Mouse (Mus musculus): ENCODE measurements around the gene Nrap. TPM values are rescaled to one million over a fixed set of nuclear protein-coding genes. Genes with fewer than 3 reads are reported as not detected.
A peak's percentile ranks its signal among the peaks of the same experiment; 100 is the strongest.

Gene Nrap
- polyA plus RNA-seq, 1 experiment = 0.01 TPM

GRCm38 (mm10) chr19:56391307-56392046 is 1.6 kb upstream of the Nrap start:
- Histone ChIP-seq H3K4me1 (ENCODE audit: control insufficient read depth) (peaks cover 76% of the 10 kb centered on the region), H3K27me3 (ENCODE audit: control insufficient read depth) (peaks cover 3% of the 10 kb centered on the region; the same call in 1 of the 2 replicates), H3K36me3 (ENCODE audit: control insufficient read depth) (no peaks in the 10 kb centered on the region), H3K4me3 (replicated peaks) (peak overlapping the region; percentile 49), H3K9me3 (ENCODE audit: control insufficient read depth, low read length) (no peaks in the 10 kb centered on the region)
- peak; percentile 57; the same call in 1 of the 2 replicates for TF ChIP-seq GATA1 (IDR thresholded peaks at IDR 0.05; ENCODE audit: low read length)
- peak; percentile 44; the same call in 2 of the 3 replicates for TF ChIP-seq TAL1 (IDR thresholded peaks at IDR 0.05; ENCODE audit: low read length)

DNA sequence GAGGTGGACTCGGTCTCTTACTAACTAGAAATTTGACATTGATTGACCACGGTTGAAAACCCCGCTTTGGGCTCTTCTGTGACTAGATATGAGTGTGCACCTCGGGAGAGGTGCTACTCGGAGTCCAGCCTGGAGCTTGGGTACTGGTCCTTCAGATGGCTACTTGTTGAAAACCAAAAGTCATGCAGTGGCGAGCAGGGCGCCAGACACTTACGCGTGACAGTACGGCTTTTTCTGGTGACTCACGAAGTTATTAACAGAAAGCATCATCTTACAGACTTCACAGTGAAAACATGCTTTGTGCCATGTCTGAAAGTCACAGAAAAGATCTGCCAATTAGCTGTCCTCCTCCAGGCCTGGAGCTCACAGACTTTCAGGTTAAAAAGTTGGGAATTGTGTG is 661 bp downstream of the Nrap start:
- H3K36me3 ChIP-seq (ENCODE audit: control insufficient read depth) = no peaks in the 10 kb centered on the region
- peaks cover 53% of the 10 kb centered on the region for H3K4me1 ChIP-seq (ENCODE audit: control insufficient read depth)
- no peaks in the 10 kb centered on the region for H3K9me3 ChIP-seq (ENCODE audit: control insufficient read depth, low read length)
- TF ChIP-seq TAL1 (IDR thresholded peaks at IDR 0.05; ENCODE audit: low read length) (no peak), GATA1 (IDR thresholded peaks at IDR 0.05; ENCODE audit: low read length) (no peak)
- H3K4me3 ChIP-seq (replicated peaks) = no peak overlapping the region
- H3K27me3 ChIP-seq (ENCODE audit: control insufficient read depth) = no peaks in the 10 kb centered on the region

DNA sequence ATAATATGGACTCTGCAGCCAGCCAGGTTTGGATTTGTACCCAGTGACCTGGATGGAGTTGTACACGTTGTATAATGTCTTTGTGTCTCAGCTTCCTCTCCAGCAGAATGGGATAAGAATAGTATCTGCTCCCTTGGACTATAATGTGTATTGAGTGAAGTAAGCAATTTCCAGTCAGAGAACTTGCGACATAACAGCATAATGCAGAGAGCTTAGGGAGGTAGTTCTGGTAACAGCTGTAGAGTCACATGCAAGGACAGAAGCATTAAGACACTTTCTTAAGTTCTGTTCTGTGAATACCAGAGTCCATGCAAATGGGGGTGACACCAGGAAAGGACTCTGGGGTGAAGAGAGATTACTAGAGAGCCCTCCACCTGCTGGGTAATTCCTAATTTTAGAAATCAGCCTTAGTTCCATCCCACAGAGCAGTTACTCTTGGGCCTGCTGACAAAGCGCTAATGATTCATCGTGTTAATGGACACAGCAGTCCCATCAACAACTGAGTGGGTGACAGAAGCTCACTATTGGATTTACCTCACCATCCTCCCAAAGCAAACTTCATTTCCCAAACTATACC is 2.0 kb downstream of the Nrap start:
- TF ChIP-seq GATA1 (IDR thresholded peaks at IDR 0.05; ENCODE audit: low read length) (no peak), TAL1 (IDR thresholded peaks at IDR 0.05; ENCODE audit: low read length) (no peak)
- Histone ChIP-seq H3K9me3 (ENCODE audit: control insufficient read depth, low read length) (no peaks in the 10 kb centered on the region), H3K27me3 (ENCODE audit: control insufficient read depth) (no peaks in the 10 kb centered on the region), H3K4me1 (ENCODE audit: control insufficient read depth) (peaks cover 40% of the 10 kb centered on the region), H3K4me3 (replicated peaks) (no peak overlapping the region), H3K36me3 (ENCODE audit: control insufficient read depth) (no peaks in the 10 kb centered on the region)

- TF ChIP-seq GATA1 (IDR thresholded peaks at IDR 0.05; ENCODE audit: low read length) = no peak
- no peak for TF ChIP-seq TAL1 (IDR thresholded peaks at IDR 0.05; ENCODE audit: low read length)
- Histone ChIP-seq H3K27me3 (ENCODE audit: control insufficient read depth) (peaks cover 2% of the 10 kb centered on the region; the same call in 1 of the 2 replicates), H3K4me3 (replicated peaks) (no peak overlapping the region), H3K9me3 (ENCODE audit: control insufficient read depth, low read length) (no peaks in the 10 kb centered on the region), H3K36me3 (ENCODE audit: control insufficient read depth) (no peaks in the 10 kb centered on the region), H3K4me1 (ENCODE audit: control insufficient read depth) (peaks cover 32% of the 10 kb centered on the region)
Observed at GRCm38 (mm10) chr19:56386095-56386494, 3.7 kb downstream of the Nrap start.

DNA sequence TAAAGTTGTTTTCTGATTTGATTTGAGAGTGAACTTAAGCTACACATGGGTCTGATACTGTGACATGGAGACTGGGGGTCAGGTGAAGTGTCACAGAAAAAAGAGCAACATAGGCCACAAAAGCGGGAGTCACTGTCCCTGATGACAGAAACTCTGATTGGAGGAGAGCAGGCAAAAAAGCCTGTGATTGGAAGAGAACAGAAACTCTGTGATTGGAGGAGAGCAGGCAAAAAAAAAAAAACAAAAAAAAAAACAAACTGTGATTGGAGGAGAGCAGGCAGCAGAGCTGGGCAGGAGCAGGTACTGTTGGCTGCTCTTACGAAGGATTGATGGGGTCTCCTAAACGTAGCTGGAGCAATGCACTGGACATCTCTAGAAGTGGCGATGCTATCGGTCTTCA is 4.3 kb downstream of the Nrap start:
- peaks cover 32% of the 10 kb centered on the region for H3K4me1 ChIP-seq (ENCODE audit: control insufficient read depth)
- no peaks in the 10 kb centered on the region for H3K9me3 ChIP-seq (ENCODE audit: control insufficient read depth, low read length)
- no peak overlapping the region for H3K4me3 ChIP-seq (replicated peaks)
- no peak for TF ChIP-seq TAL1 (IDR thresholded peaks at IDR 0.05; ENCODE audit: low read length)
- TF ChIP-seq GATA1 (IDR thresholded peaks at IDR 0.05; ENCODE audit: low read length) = no peak
- no peaks in the 10 kb centered on the region for H3K36me3 ChIP-seq (ENCODE audit: control insufficient read depth)
- peaks cover 4% of the 10 kb centered on the region; the same call in 1 of the 2 replicates for H3K27me3 ChIP-seq (ENCODE audit: control insufficient read depth)

GRCm38 (mm10) chr19:56381407-56381806 is 8.4 kb downstream of the Nrap start:
- peaks cover 5% of the 10 kb centered on the region for H3K9me3 ChIP-seq (ENCODE audit: control insufficient read depth, low read length)
- peaks cover 29% of the 10 kb centered on the region for H3K4me1 ChIP-seq (ENCODE audit: control insufficient read depth)
- peaks cover 4% of the 10 kb centered on the region; the same call in 1 of the 2 replicates for H3K27me3 ChIP-seq (ENCODE audit: control insufficient read depth)
- H3K4me3 ChIP-seq (replicated peaks) = no peak overlapping the region
- TF ChIP-seq GATA1 (IDR thresholded peaks at IDR 0.05; ENCODE audit: low read length) (no peak), TAL1 (IDR thresholded peaks at IDR 0.05; ENCODE audit: low read length) (no peak)
- H3K36me3 ChIP-seq (ENCODE audit: control insufficient read depth) = no peaks in the 10 kb centered on the region

DNA sequence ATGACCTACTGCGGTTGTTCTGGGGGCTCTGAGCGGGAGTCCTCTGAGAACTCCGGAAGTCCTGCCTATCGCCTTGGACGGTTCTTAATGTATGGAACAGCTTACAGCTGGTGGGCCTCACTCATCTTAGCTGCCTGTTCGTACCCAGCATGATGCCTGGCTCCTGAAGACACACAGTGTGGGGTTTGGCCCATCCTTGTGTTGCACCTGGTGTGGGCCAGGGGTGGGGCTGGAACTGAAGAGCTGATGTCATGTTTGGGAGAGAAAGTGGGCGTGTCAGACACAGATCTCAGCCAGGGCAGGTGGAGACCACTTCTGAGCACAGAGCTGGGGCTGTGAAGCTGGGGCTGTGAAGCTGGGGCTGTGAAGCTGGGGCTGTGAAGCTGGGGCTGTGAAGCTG is 9.5 kb downstream of the Nrap start:
- Histone ChIP-seq H3K4me3 (replicated peaks) (no peak overlapping the region), H3K36me3 (ENCODE audit: control insufficient read depth) (no peaks in the 10 kb centered on the region), H3K4me1 (ENCODE audit: control insufficient read depth) (peaks cover 29% of the 10 kb centered on the region), H3K9me3 (ENCODE audit: control insufficient read depth, low read length) (peaks cover 5% of the 10 kb centered on the region), H3K27me3 (ENCODE audit: control insufficient read depth) (peaks cover 4% of the 10 kb centered on the region; the same call in 1 of the 2 replicates)
- TF ChIP-seq TAL1 (IDR thresholded peaks at IDR 0.05; ENCODE audit: low read length) = no peak
- TF ChIP-seq GATA1 (IDR thresholded peaks at IDR 0.05; ENCODE audit: low read length) = no peak

DNA sequence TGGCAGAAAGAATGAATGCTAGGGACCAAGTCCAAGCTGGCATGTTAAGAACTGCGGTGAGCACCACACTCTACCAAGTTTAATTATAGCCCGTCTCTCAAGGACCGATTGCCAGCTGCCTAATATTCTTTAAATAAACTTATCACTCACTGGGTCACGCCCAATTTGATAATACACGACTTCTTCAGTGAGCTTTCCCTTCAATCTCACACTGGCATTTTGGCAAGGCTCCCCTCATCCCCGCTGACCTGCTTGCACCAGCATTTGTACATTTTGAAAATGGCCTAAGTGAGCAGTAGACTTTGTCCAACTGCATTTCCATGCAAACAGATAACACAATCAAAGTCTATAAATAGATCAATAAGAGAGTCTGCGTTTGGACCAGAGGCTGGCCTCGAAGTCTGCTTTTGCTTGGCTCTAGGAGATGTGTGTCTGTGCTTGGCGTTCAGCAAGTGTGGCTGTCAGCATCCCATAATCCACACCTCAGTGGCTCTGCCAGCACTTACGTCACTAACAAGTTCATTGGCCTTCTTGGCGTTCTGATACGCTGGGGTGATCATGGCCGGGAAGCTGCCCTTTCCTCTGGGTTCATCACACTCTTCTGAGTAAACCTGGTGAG is 11.2 kb downstream of the Nrap start:
- H3K36me3 ChIP-seq (ENCODE audit: control insufficient read depth) = no peaks in the 10 kb centered on the region
- peaks cover 29% of the 10 kb centered on the region for H3K4me1 ChIP-seq (ENCODE audit: control insufficient read depth)
- peaks cover 5% of the 10 kb centered on the region for H3K9me3 ChIP-seq (ENCODE audit: control insufficient read depth, low read length)
- no peak overlapping the region for H3K4me3 ChIP-seq (replicated peaks)
- no peak for TF ChIP-seq GATA1 (IDR thresholded peaks at IDR 0.05; ENCODE audit: low read length)
- TF ChIP-seq TAL1 (IDR thresholded peaks at IDR 0.05; ENCODE audit: low read length) = no peak
- H3K27me3 ChIP-seq (ENCODE audit: control insufficient read depth) = peaks cover 4% of the 10 kb centered on the region; the same call in 1 of the 2 replicates

- H3K4me1 ChIP-seq (ENCODE audit: control insufficient read depth) = peaks cover 29% of the 10 kb centered on the region
- TF ChIP-seq GATA1 (IDR thresholded peaks at IDR 0.05; ENCODE audit: low read length) (no peak), TAL1 (IDR thresholded peaks at IDR 0.05; ENCODE audit: low read length) (no peak)
- peaks cover 4% of the 10 kb centered on the region; the same call in 1 of the 2 replicates for H3K27me3 ChIP-seq (ENCODE audit: control insufficient read depth)
- H3K9me3 ChIP-seq (ENCODE audit: control insufficient read depth, low read length) = peaks cover 5% of the 10 kb centered on the region
- H3K36me3 ChIP-seq (ENCODE audit: control insufficient read depth) = no peaks in the 10 kb centered on the region
- H3K4me3 ChIP-seq (replicated peaks) = no peak overlapping the region
Observed at GRCm38 (mm10) chr19:56378007-56378406, 11.8 kb downstream of the Nrap start.
